Mouse (Mus musculus): ENCODE measurements around the gene Ccdc73.

GRCm38 (mm10) chr2:105030505-105030904 lies 162.9 kb downstream of the Ccdc73 start:
- TF ChIP-seq ZNF384 (IDR thresholded peaks at IDR 0.05; ENCODE audit: low read depth, low read length) (no peak), MAFK (IDR thresholded peaks at IDR 0.05; ENCODE audit: insufficient read depth, low read depth, low read length) (no peak), ZC3H11A (IDR thresholded peaks at IDR 0.05; ENCODE audit: borderline replicate concordance, low read depth, low read length) (no peak), HCFC1 (IDR thresholded peaks at IDR 0.05; ENCODE audit: borderline replicate concordance, insufficient read depth, low read length) (no peak), CHD2 (IDR thresholded peaks at IDR 0.05; ENCODE audit: low read depth, low read length) (no peak)

Data from ES-E14 (cell line).